Mouse (Mus musculus): ENCODE results near the gene Chia1. TPM values are rescaled to one million over a fixed set of nuclear protein-coding genes. Genes with fewer than 3 reads are reported as not detected.
"Not testable (repeated sequence)": the region's sequence is repeated elsewhere in the genome, so short reads cannot be mapped to it uniquely, and the experiment has no call there.

The Chia1 gene
- polyA plus RNA-seq (2012; rRNA removed), result 0.09 TPM in 1 of 2 replicates, not detected in the other

- TF ChIP-seq POLR2A (IDR thresholded peaks at IDR 0.05; ENCODE audit: low read depth, low read length) (no peak), CTCF (IDR thresholded peaks at IDR 0.05; ENCODE audit: extremely low read depth, insufficient read length, insufficient replicate concordance, low read depth, low read length) (no peak)
- H3K4me3 ChIP-seq (ENCODE audit: low read depth, low read length), result no peak within 1 kb of the TSS
- H3K27ac ChIP-seq (ENCODE audit: insufficient read depth, low read depth, low read length), result no peak within 1 kb of the TSS
- 75% methylated on average over 3 of the region's 3 CpGs for WGBS
- H3K36me3 ChIP-seq (ENCODE audit: control insufficient read depth, insufficient read depth, low read length), result no peaks in the 10 kb centered on the region
- H3K27me3 ChIP-seq (ENCODE audit: control insufficient read depth, insufficient read depth, low read length), result no peaks in the 10 kb centered on the region
- no peaks in the 10 kb centered on the region for H3K4me1 ChIP-seq (ENCODE audit: control insufficient read depth, insufficient read depth, insufficient read length, low read length)
Observed at GRCm38 (mm10) chr3:106112929-106113328, at the start of gene Chia1. TSS of gene Chia1 (plus strand) at chr3:106113229.

DNA sequence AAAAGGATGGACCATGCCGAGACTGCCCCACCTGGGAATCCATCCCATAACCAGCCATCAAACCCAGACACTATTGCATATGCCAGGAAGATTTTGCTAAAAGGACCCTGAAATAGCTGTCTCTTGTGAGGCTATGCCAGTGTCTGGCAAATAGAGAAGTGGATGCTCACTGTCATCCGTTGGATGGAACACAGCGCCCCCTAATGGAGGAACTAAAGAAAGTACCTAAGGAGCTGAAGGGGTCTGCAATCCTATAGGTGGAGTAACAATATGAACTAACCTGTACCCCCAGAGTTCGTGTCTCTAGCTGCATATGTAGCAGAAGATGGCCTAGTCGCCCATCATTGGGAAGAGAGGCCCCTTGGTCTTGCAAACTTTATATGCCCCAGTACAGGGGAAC lies 45.3 kb upstream of the Chia1 start:
- not testable (repeated sequence) for H3K27ac ChIP-seq (ENCODE audit: insufficient read depth, low read depth, low read length); H3K4me3 ChIP-seq (ENCODE audit: low read depth, low read length); H3K27me3 ChIP-seq (ENCODE audit: control insufficient read depth, insufficient read depth, low read length); H3K36me3 ChIP-seq (ENCODE audit: control insufficient read depth, insufficient read depth, low read length); H3K4me1 ChIP-seq (ENCODE audit: control insufficient read depth, insufficient read depth, insufficient read length, low read length)
- WGBS, result 38% methylated on average over 5 of the region's 5 CpGs

GRCm38 (mm10) chr3:106070994-106071393 lies 42.0 kb upstream of the Chia1 start:
- Histone ChIP-seq H3K4me3 (ENCODE audit: low read depth, low read length) (no peak overlapping the region), H3K36me3 (ENCODE audit: control insufficient read depth, insufficient read depth, low read length) (no peaks in the 10 kb centered on the region), H3K27me3 (ENCODE audit: control insufficient read depth, insufficient read depth, low read length) (no peaks in the 10 kb centered on the region), H3K4me1 (ENCODE audit: control insufficient read depth, insufficient read depth, insufficient read length, low read length) (no peaks in the 10 kb centered on the region), H3K27ac (ENCODE audit: insufficient read depth, low read depth, low read length) (no peak overlapping the region)
- no peak for TF ChIP-seq CTCF (IDR thresholded peaks at IDR 0.05; ENCODE audit: extremely low read depth, insufficient read length, insufficient replicate concordance, low read depth, low read length)
- WGBS, result 32% methylated on average over 2 of the region's 2 CpGs

DNA sequence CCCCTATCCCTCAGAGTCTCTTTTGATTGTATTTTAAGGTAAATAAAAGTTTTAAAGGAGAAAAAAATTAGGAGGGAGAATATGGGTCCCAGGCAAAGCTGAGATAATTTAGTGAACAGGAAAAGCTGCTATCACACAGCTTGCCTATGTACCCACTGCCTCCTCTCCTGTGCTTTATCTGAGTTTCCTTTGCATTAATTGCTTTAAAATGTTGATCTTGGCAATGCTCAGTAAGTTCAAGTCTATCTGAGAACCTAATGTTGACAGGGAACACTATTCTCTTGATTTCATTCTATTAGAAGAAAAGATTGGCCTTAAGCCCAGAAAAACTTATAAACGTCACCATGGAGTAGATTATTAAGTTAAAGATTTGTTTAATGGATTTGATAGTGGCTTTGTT lies 38.2 kb upstream of the Chia1 start:
- no peaks in the 10 kb centered on the region for H3K27me3 ChIP-seq (ENCODE audit: control insufficient read depth, insufficient read depth, low read length)
- TF ChIP-seq POLR2A (IDR thresholded peaks at IDR 0.05; ENCODE audit: low read depth, low read length) (no peak), CTCF (IDR thresholded peaks at IDR 0.05; ENCODE audit: extremely low read depth, insufficient read length, insufficient replicate concordance, low read depth, low read length) (no peak)
- H3K27ac ChIP-seq (ENCODE audit: insufficient read depth, low read depth, low read length), result no peak overlapping the region
- no peaks in the 10 kb centered on the region for H3K4me1 ChIP-seq (ENCODE audit: control insufficient read depth, insufficient read depth, insufficient read length, low read length)
- 18% methylated on average over 1 of the region's 1 CpGs for WGBS
- no peaks in the 10 kb centered on the region for H3K36me3 ChIP-seq (ENCODE audit: control insufficient read depth, insufficient read depth, low read length)
- H3K4me3 ChIP-seq (ENCODE audit: low read depth, low read length), result no peak overlapping the region

DNA sequence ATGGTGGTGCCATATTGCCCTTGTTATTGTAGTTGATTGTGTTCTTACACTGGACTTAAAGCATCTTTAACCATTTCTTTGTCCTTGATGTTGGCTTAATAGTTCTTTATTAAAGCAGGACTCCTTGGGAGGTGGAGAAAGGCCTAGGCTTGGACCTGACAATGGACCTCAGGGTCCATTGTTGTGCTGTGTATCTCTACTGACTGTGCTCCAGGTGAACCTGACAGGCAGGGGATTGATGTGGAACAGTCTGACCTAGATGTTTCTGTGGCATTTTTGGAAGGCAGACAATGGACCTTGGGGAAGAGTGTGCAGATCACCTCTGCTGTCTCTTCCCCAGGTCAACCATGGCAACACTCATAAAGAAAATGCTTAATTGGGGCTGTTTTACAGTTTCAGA lies 14.0 kb downstream of the Chia1 start:
- TF ChIP-seq CTCF (IDR thresholded peaks at IDR 0.05; ENCODE audit: extremely low read depth, insufficient read length, insufficient replicate concordance, low read depth, low read length) (no peak), POLR2A (IDR thresholded peaks at IDR 0.05; ENCODE audit: low read depth, low read length) (no peak)
- no peak overlapping the region for H3K4me3 ChIP-seq (ENCODE audit: low read depth, low read length)
- H3K36me3 ChIP-seq (ENCODE audit: control insufficient read depth, insufficient read depth, low read length), result no peaks in the 10 kb centered on the region
- no peaks in the 10 kb centered on the region for H3K27me3 ChIP-seq (ENCODE audit: control insufficient read depth, insufficient read depth, low read length)
- no peaks in the 10 kb centered on the region for H3K4me1 ChIP-seq (ENCODE audit: control insufficient read depth, insufficient read depth, insufficient read length, low read length)
- no peak overlapping the region for H3K27ac ChIP-seq (ENCODE audit: insufficient read depth, low read depth, low read length)

DNA sequence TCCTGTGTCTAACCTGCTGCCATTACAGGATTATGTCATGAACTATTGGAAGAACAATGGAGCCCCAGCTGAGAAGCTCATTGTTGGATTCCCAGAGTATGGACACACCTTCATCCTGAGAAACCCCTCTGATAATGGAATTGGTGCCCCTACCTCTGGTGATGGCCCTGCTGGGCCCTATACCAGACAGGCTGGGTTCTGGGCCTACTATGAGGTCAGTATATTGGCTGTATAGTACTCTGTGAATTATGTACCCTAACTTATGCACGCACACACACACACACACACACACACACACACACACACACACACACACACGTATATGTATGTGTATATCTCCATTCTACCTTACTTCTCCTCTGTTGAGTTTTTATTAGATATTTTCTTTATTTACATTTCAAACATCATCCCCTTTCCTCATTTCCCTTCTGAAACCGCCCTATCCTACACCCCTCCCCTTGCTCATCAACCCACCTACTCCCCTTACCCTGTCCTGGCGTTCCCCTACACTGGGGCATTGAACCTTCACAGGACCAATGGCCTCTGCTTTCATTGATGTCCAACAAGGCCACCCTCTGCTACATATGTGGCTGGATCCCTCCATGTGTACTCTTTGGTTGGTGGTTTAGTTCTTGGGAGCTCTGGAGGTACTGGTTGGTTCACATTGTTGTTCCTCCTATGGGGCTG lies 15.9 kb downstream of the Chia1 start:
- TF ChIP-seq CTCF (IDR thresholded peaks at IDR 0.05; ENCODE audit: extremely low read depth, insufficient read length, insufficient replicate concordance, low read depth, low read length), result no peak
- WGBS, result 65% methylated on average over 4 of the region's 4 CpGs
- H3K4me3 ChIP-seq (ENCODE audit: low read depth, low read length), result no peak overlapping the region
- H3K36me3 ChIP-seq (ENCODE audit: control insufficient read depth, insufficient read depth, low read length), result no peaks in the 10 kb centered on the region
- H3K27ac ChIP-seq (ENCODE audit: insufficient read depth, low read depth, low read length), result no peak overlapping the region
- H3K4me1 ChIP-seq (ENCODE audit: control insufficient read depth, insufficient read depth, insufficient read length, low read length), result no peaks in the 10 kb centered on the region
- no peaks in the 10 kb centered on the region for H3K27me3 ChIP-seq (ENCODE audit: control insufficient read depth, insufficient read depth, low read length)

DNA sequence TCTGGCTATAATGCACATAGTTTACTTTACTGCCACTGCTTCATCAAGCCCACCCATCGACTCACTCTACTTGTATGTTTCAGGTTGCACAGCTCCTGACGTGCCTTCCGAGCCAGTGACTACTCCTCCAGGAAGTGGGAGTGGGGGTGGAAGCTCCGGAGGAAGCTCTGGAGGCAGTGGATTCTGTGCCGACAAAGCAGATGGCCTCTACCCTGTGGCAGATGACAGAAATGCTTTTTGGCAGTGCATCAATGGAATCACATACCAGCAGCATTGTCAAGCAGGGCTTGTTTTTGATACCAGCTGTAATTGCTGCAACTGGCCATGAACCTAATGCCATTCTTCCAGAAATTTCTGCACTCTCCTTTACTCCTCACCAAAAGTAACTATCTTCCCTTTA lies 18.7 kb downstream of the Chia1 start:
- Histone ChIP-seq H3K27me3 (ENCODE audit: control insufficient read depth, insufficient read depth, low read length) (no peaks in the 10 kb centered on the region), H3K27ac (ENCODE audit: insufficient read depth, low read depth, low read length) (no peak overlapping the region), H3K4me3 (ENCODE audit: low read depth, low read length) (no peak overlapping the region), H3K36me3 (ENCODE audit: control insufficient read depth, insufficient read depth, low read length) (no peaks in the 10 kb centered on the region), H3K4me1 (ENCODE audit: control insufficient read depth, insufficient read depth, insufficient read length, low read length) (no peaks in the 10 kb centered on the region)
- 71% methylated on average over 5 of the region's 5 CpGs for WGBS
- TF ChIP-seq CTCF (IDR thresholded peaks at IDR 0.05; ENCODE audit: extremely low read depth, insufficient read length, insufficient replicate concordance, low read depth, low read length) (no peak), POLR2A (IDR thresholded peaks at IDR 0.05; ENCODE audit: low read depth, low read length) (no peak)

- WGBS, result 88% methylated on average over 10 of the region's 10 CpGs
- H3K4me1 ChIP-seq (ENCODE audit: control insufficient read depth, insufficient read depth, insufficient read length, low read length), result no peaks in the 10 kb centered on the region
- TF ChIP-seq CTCF (IDR thresholded peaks at IDR 0.05; ENCODE audit: extremely low read depth, insufficient read length, insufficient replicate concordance, low read depth, low read length) (no peak), POLR2A (IDR thresholded peaks at IDR 0.05; ENCODE audit: low read depth, low read length) (no peak)
Observed at GRCm38 (mm10) chr3:106144081-106144480, 31.1 kb downstream of the Chia1 start.

More at GRCm38 (mm10) chr3:106144081-106144480, 31.1 kb downstream of the Chia1 start:
- no peaks in the 10 kb centered on the region for H3K36me3 ChIP-seq (ENCODE audit: control insufficient read depth, insufficient read depth, low read length)
- H3K27me3 ChIP-seq (ENCODE audit: control insufficient read depth, insufficient read depth, low read length), result no peaks in the 10 kb centered on the region
- H3K4me3 ChIP-seq (ENCODE audit: low read depth, low read length), result no peak overlapping the region
- no peak overlapping the region for H3K27ac ChIP-seq (ENCODE audit: insufficient read depth, low read depth, low read length)
